Mouse (Mus musculus) liver, embryonic 13.5 days (tissue): Measurements from ENCODE around the gene Yars. TPM values are rescaled to one million over a fixed set of nuclear protein-coding genes. Genes with fewer than 3 reads are reported as not detected.

ENCODE experiments used
- ATAC-seq: fragments of 200-750 bp; cut with Nextera tagmentation; 2 replicates; pipeline ENCODE4 v1.8.0; 2017; ENCODE audit warnings: low read depth, mild to moderate bottlenecking, moderate number of reproducible peaks, moderate library complexity
- DNase-seq: peaks from one replicate; pipeline ENCODE4 v3.0.0; 2022
- H3K27ac ChIP-seq: fragments of 300-500 bp; sonication (generic); 2 replicates; pipeline ENCODE4 v1.5.1; 2015; ENCODE audit warnings: moderate library complexity, mild to moderate bottlenecking, inconsistent platforms
- H3K27me3 ChIP-seq: fragments of 300-500 bp; sonication (generic); 2 replicates; pipeline ENCODE4 v1.6.1; 2015; ENCODE audit warnings: mild to moderate bottlenecking, inconsistent platforms
- H3K36me3 ChIP-seq: fragments of 300-500 bp; sonication (generic); 2 replicates; pipeline ENCODE4 v1.6.1; 2015; ENCODE audit warnings: mild to moderate bottlenecking, inconsistent platforms
- H3K4me1 ChIP-seq: fragments of 300-500 bp; sonication (generic); replicated peaks from 2 replicates; pipeline ENCODE4 v1.6.1; 2015; ENCODE audit warnings: inconsistent platforms
- H3K4me2 ChIP-seq: fragments of 300-500 bp; sonication (generic); 2 replicates; pipeline ENCODE4 v1.6.1; 2015; ENCODE audit warnings: inconsistent platforms, mild to moderate bottlenecking, moderate library complexity
- H3K4me3 ChIP-seq: fragments of 300-500 bp; sonication (generic); replicated peaks from 2 replicates; pipeline ENCODE4 v1.5.1; 2015; ENCODE audit warnings: mild to moderate bottlenecking, inconsistent platforms
- H3K9ac ChIP-seq: fragments of 300-500 bp; sonication (generic); 2 replicates; pipeline ENCODE4 v1.6.1; 2015; ENCODE audit warnings: mild to moderate bottlenecking, inconsistent platforms
- H3K9me3 ChIP-seq: fragments of 300-500 bp; sonication (generic); replicated peaks from 2 replicates; pipeline ENCODE4 v1.6.1; 2016; ENCODE audit warnings: inconsistent platforms
- WGBS: fragments of 180-500 bp; shearing (Covaris S2); methylation state at CpG from one replicate; pipeline ENCODE4 v1.1.7; 2015; ENCODE audit not compliant: insufficient replicate concordance; 5-methylcytosine and 5-hydroxymethylcytosine counted together
- polyA plus RNA-seq: library from polyadenylated mRNA; unstranded; fragments of >200 nt; fragmentation: Nextera tagmentation; extraction: Ambion mirVana; gene quantifications from 2 replicates; pipeline ENCODE4 v1.2.1, GENCODE M21; 2015

The Yars gene
- polyA plus RNA-seq, result 69.9 and 78.8 TPM in 2 replicates

GRCm38 (mm10) chr4:129189542-129190519, at the start of gene Yars, which contains the start of gene S100pbp:
TSS of gene Yars (plus strand) at chr4:129189760.
TSS of gene S100pbp (minus strand) at chr4:129189727.
- no peaks in the 10 kb centered on the region for H3K9me3 ChIP-seq
- H3K4me3 ChIP-seq, result peak within 1 kb of the TSS; percentile 74
- H3K36me3 ChIP-seq, result peaks cover 29% of the 10 kb centered on the region
- H3K27ac ChIP-seq, result peak within 1 kb of the TSS; percentile 88
- under 1% methylated on average over 51 of the region's 58 CpGs for WGBS
- DNase-seq, result peak; percentile 95
- peaks cover 46% of the 10 kb centered on the region for H3K4me1 ChIP-seq
- H3K9ac ChIP-seq, result peak within 1 kb of the TSS; percentile 88
- no peaks in the 10 kb centered on the region for H3K27me3 ChIP-seq
- peak within 1 kb of the TSS; percentile 91 for H3K4me2 ChIP-seq
- peak; percentile 85 for ATAC-seq

- peak; percentile 38 for ATAC-seq
- Histone ChIP-seq H3K9ac (0 out of 2 replicates have a peak overlapping the region, but pooled peaks have one; percentile 36), H3K4me1 (peaks cover 75% of the 10 kb centered on the region), H3K27me3 (peaks cover 34% of the 10 kb centered on the region), H3K27ac (peak overlapping the region; percentile 86), H3K4me2 (peak overlapping the region; percentile 60), H3K4me3 (no peak overlapping the region), H3K9me3 (no peaks in the 10 kb centered on the region), H3K36me3 (0 out of 2 replicates have a peak, but pooled peaks cover 3% of the 10 kb centered on the region)
- DNase-seq, result no peak
- WGBS, result 30% methylated on average over 4 of the region's 4 CpGs
Observed at GRCm38 (mm10) chr4:129140808-129141207, 48.8 kb upstream of the Yars start.

GRCm38 (mm10) chr4:129141560-129142438, 47.8 kb upstream of the Yars start:
- Histone ChIP-seq H3K27ac (peak overlapping the region; percentile 86), H3K4me3 (no peak overlapping the region), H3K27me3 (peaks cover 24% of the 10 kb centered on the region), H3K4me2 (peak overlapping the region; percentile 60), H3K4me1 (peaks cover 73% of the 10 kb centered on the region), H3K9me3 (no peaks in the 10 kb centered on the region), H3K36me3 (0 out of 2 replicates have a peak, but pooled peaks cover 3% of the 10 kb centered on the region), H3K9ac (peak overlapping the region; percentile 36; the same call in 1 of the 2 replicates)
- 52% methylated on average over 17 of the region's 17 CpGs for WGBS
- DNase-seq (no peak), ATAC-seq (peak; percentile 38)

- Histone ChIP-seq H3K27me3 (peaks cover 17% of the 10 kb centered on the region), H3K36me3 (0 out of 2 replicates have a peak, but pooled peaks cover 3% of the 10 kb centered on the region), H3K4me3 (no peak overlapping the region), H3K27ac (peak overlapping the region; percentile 86; the same call in 1 of the 2 replicates), H3K9ac (no peak overlapping the region), H3K9me3 (no peaks in the 10 kb centered on the region), H3K4me1 (peaks cover 67% of the 10 kb centered on the region), H3K4me2 (no peak overlapping the region)
- ATAC-seq, result no peak
- 75% methylated on average over 11 of the region's 11 CpGs for WGBS
- DNase-seq, result no peak
Observed at GRCm38 (mm10) chr4:129142439-129143045, 47.0 kb upstream of the Yars start.

GRCm38 (mm10) chr4:129143509-129143908, 46.1 kb upstream of the Yars start:
- Histone ChIP-seq H3K27me3 (peaks cover 7% of the 10 kb centered on the region), H3K9ac (no peak overlapping the region), H3K27ac (no peak overlapping the region), H3K4me3 (no peak overlapping the region), H3K9me3 (no peaks in the 10 kb centered on the region), H3K4me1 (peaks cover 60% of the 10 kb centered on the region), H3K4me2 (no peak overlapping the region), H3K36me3 (0 out of 2 replicates have a peak, but pooled peaks cover 3% of the 10 kb centered on the region)
- WGBS, result 56% methylated on average over 5 of the region's 5 CpGs
- ATAC-seq (no peak), DNase-seq (no peak)

- Histone ChIP-seq H3K9ac (no peak overlapping the region), H3K4me1 (peaks cover 49% of the 10 kb centered on the region), H3K9me3 (no peaks in the 10 kb centered on the region), H3K4me3 (no peak overlapping the region), H3K27ac (no peak overlapping the region; the same call in none of the 2 replicates), H3K36me3 (peaks cover 11% of the 10 kb centered on the region), H3K4me2 (no peak overlapping the region), H3K27me3 (no peaks in the 10 kb centered on the region)
- ATAC-seq (no peak), DNase-seq (no peak)
- 69% methylated on average over 16 of the region's 16 CpGs for WGBS
Observed at GRCm38 (mm10) chr4:129144401-129145367, 44.9 kb upstream of the Yars start.

- Histone ChIP-seq H3K36me3 (peaks cover 15% of the 10 kb centered on the region), H3K27ac (no peak overlapping the region), H3K4me2 (no peak overlapping the region), H3K4me1 (peaks cover 42% of the 10 kb centered on the region), H3K9me3 (no peaks in the 10 kb centered on the region), H3K9ac (no peak overlapping the region), H3K4me3 (no peak overlapping the region), H3K27me3 (no peaks in the 10 kb centered on the region)
- ATAC-seq, result no peak
- DNase-seq, result no peak
- 42% methylated on average over 4 of the region's 4 CpGs for WGBS
Observed at GRCm38 (mm10) chr4:129145411-129145810, 44.1 kb upstream of the Yars start.

GRCm38 (mm10) chr4:129145943-129146342, 43.6 kb upstream of the Yars start:
- ATAC-seq, result no peak
- Histone ChIP-seq H3K27ac (no peak overlapping the region), H3K4me1 (peaks cover 37% of the 10 kb centered on the region), H3K27me3 (no peaks in the 10 kb centered on the region), H3K4me2 (no peak overlapping the region), H3K4me3 (no peak overlapping the region), H3K36me3 (peaks cover 18% of the 10 kb centered on the region), H3K9ac (no peak overlapping the region), H3K9me3 (no peaks in the 10 kb centered on the region)
- DNase-seq, result no peak
- 73% methylated on average over 4 of the region's 4 CpGs for WGBS

GRCm38 (mm10) chr4:129146392-129146791, 43.2 kb upstream of the Yars start:
- 25% methylated on average over 2 of the region's 2 CpGs for WGBS

More at GRCm38 (mm10) chr4:129146392-129146791, 43.2 kb upstream of the Yars start:
- Histone ChIP-seq H3K27me3 (no peaks in the 10 kb centered on the region), H3K36me3 (peaks cover 22% of the 10 kb centered on the region), H3K27ac (no peak overlapping the region), H3K4me2 (no peak overlapping the region), H3K4me1 (peaks cover 32% of the 10 kb centered on the region), H3K9me3 (no peaks in the 10 kb centered on the region), H3K4me3 (no peak overlapping the region), H3K9ac (no peak overlapping the region)
- DNase-seq (no peak), ATAC-seq (no peak)
